Mouse (Mus musculus): Measurements from ENCODE around the gene Ccdc194. TPM values are rescaled to one million over a fixed set of nuclear protein-coding genes. Genes with fewer than 3 reads are reported as not detected.
A peak's percentile ranks its signal among the peaks of the same experiment; 100 is the strongest.

Ccdc194 gene
- polyA plus RNA-seq, 1 experiment from 2014 or later, result 0.08 TPM

GRCm38 (mm10) chr8:71513018-71513754, 12.3 kb downstream of the Ccdc194 start:
- no peak for TF ChIP-seq CTCF (IDR thresholded peaks at IDR 0.05)
- in situ Hi-C loops (cut with MboI; ENCODE audit: low pct_unique_long_range_greater_than_20kb), result no loop called here
- ATAC-seq (no peak), DNase-seq (ENCODE audit: low read depth, low spot score) (no peak)
- CTCF ChIA-PET, result no interaction called here
- H3K27me3 ChIP-seq, result peaks cover 16% of the 10 kb centered on the region
- POLR2A ChIA-PET, result no interaction called here

- POLR2A ChIA-PET, result interaction anchor here (0.7 kb wide), 1 partner anchor 58 kb away, joined by 3 read pairs; no protein-coding TSS in a partner anchor
- CTCF ChIA-PET, result interaction anchor here (1.1 kb wide), 1 partner anchor 15 kb away, joined by 3 read pairs; no protein-coding TSS in a partner anchor
- ATAC-seq (no peak), DNase-seq (ENCODE audit: low read depth, low spot score) (no peak)
- no peak for TF ChIP-seq CTCF (IDR thresholded peaks at IDR 0.05)
- H3K27me3 ChIP-seq, result peaks cover 24% of the 10 kb centered on the region
- in situ Hi-C loops (cut with MboI; ENCODE audit: low pct_unique_long_range_greater_than_20kb), result no loop called here
Measured at GRCm38 (mm10) chr8:71511644-71512043, 13.9 kb downstream of the Ccdc194 start, which contains the start of gene Plvap. TSS of gene Plvap (minus strand) at chr8:71511752.

- DNase-seq (ENCODE audit: low read depth, low spot score), result no peak
- ChIA-PET POLR2A (interaction anchor here (0.5 to 0.8 kb wide), 2 partner anchors 45 to 97 kb away, joined by 3 to 4 read pairs; partner anchors contain the start of gene Mrpl34), CTCF (interaction anchor here (0.9 to 4.0 kb wide), 4 partner anchors 9 to 13 kb away, joined by 3 to 22 read pairs (median 9); no protein-coding TSS in a partner anchor)
- ATAC-seq, result no peak
- no peak for TF ChIP-seq CTCF (IDR thresholded peaks at IDR 0.05)
- in situ Hi-C loops (cut with MboI; ENCODE audit: low pct_unique_long_range_greater_than_20kb), result no loop called here
- H3K27me3 ChIP-seq, result peaks cover 24% of the 10 kb centered on the region
Measured at GRCm38 (mm10) chr8:71509316-71509715, 16.2 kb downstream of the Ccdc194 start.

DNA sequence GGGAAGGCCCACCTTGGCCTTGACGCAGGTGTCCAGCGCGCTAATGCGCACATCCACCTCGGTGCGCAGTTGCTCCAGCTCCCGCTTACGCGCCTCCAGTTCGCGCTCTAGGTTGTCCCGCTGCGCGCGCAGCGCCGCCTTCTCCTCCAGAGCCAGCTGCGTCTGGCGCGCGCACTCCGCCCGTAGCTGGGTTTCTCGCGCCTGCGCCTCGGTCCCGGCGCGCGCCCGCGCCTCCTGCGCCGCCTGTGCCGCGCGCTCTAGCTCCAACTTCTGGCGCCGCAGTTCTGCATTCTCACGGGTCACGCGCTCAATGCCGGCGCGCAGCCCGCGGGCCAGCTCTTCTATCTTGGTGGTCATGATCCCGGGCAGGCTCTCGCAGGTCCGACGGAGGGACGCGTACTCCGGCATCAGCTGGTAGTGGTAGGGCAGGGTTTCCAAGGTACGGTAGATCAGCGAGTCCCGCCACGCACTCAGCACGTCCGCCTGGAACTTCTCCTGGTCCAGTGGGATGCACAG, 17.9 kb downstream of the Ccdc194 start:
- DNase-seq (ENCODE audit: low read depth, low spot score), result no peak
- H3K27me3 ChIP-seq, result peaks cover 24% of the 10 kb centered on the region
- TF ChIP-seq CTCF (IDR thresholded peaks at IDR 0.05), result no peak
- ChIA-PET CTCF (interaction anchor here (0.9 to 4.0 kb wide), 5 partner anchors 9 to 30 kb away, joined by 4 to 22 read pairs (median 9); no protein-coding TSS in a partner anchor), POLR2A (interaction anchor here (0.8 kb wide), 1 partner anchor 22 kb away, joined by 3 read pairs; no protein-coding TSS in a partner anchor)
- peak; percentile 17 for ATAC-seq
- in situ Hi-C loops (cut with MboI; ENCODE audit: low pct_unique_long_range_greater_than_20kb), result no loop called here

GRCm38 (mm10) chr8:71505979-71506378, 19.5 kb downstream of the Ccdc194 start:
- no peak for TF ChIP-seq CTCF (IDR thresholded peaks at IDR 0.05)
- in situ Hi-C loops (cut with MboI; ENCODE audit: low pct_unique_long_range_greater_than_20kb), result no loop called here
- DNase-seq (ENCODE audit: low read depth, low spot score), result no peak
- peaks cover 16% of the 10 kb centered on the region for H3K27me3 ChIP-seq
- POLR2A ChIA-PET, result interaction anchor here (1.3 kb wide), 1 partner anchor 18 kb away, joined by 4 read pairs; the partner anchor contains the start of gene Gtpbp3
- ATAC-seq, result no peak
- CTCF ChIA-PET, result interaction anchor here (1.0 to 1.6 kb wide), 4 partner anchors 9 to 25 kb away, joined by 3 to 5 read pairs (median 4); no protein-coding TSS in a partner anchor

- H3K27me3 ChIP-seq, result peaks cover 12% of the 10 kb centered on the region
- no peak for DNase-seq (ENCODE audit: low read depth, low spot score)
- peak; percentile 56 for ATAC-seq
- ChIA-PET POLR2A (interaction anchor here (1.3 kb wide), 1 partner anchor 17 kb away, joined by 4 read pairs; the partner anchor contains the start of gene Gtpbp3), CTCF (interaction anchor here (1.1 to 1.6 kb wide), 3 partner anchors 9 to 26 kb away, joined by 3 to 4 read pairs (median 3); no protein-coding TSS in a partner anchor)
- no peak for TF ChIP-seq CTCF (IDR thresholded peaks at IDR 0.05)
- in situ Hi-C loops (cut with MboI; ENCODE audit: low pct_unique_long_range_greater_than_20kb), result no loop called here
Measured at GRCm38 (mm10) chr8:71505326-71505725, 20.2 kb downstream of the Ccdc194 start.

- ChIA-PET POLR2A (interaction anchor here (0.6 kb wide), 1 partner anchor 13 kb away, joined by 6 read pairs; no protein-coding TSS in a partner anchor), CTCF (no interaction called here)
- peaks cover 12% of the 10 kb centered on the region for H3K27me3 ChIP-seq
- DNase-seq (ENCODE audit: low read depth, low spot score) (no peak), ATAC-seq (no peak)
- TF ChIP-seq CTCF (IDR thresholded peaks at IDR 0.05), result no peak
- in situ Hi-C loops (cut with MboI; ENCODE audit: low pct_unique_long_range_greater_than_20kb), result no loop called here
Measured at GRCm38 (mm10) chr8:71504349-71504748, 21.2 kb downstream of the Ccdc194 start.

GRCm38 (mm10) chr8:71498816-71499690, 26.5 kb downstream of the Ccdc194 start:
- in situ Hi-C loops (cut with MboI; ENCODE audit: low pct_unique_long_range_greater_than_20kb), result no loop called here
- no peak for ATAC-seq
- DNase-seq (ENCODE audit: low read depth, low spot score), result no peak
- ChIA-PET POLR2A (no interaction called here), CTCF (interaction anchor here (0.9 to 1.9 kb wide), 3 partner anchors 10 to 57 kb away, joined by 3 to 8 read pairs (median 7); no protein-coding TSS in a partner anchor)
- TF ChIP-seq CTCF (IDR thresholded peaks at IDR 0.05), result no peak
- H3K27me3 ChIP-seq, result no peaks in the 10 kb centered on the region

GRCm38 (mm10) chr8:71497881-71498501, 27.5 kb downstream of the Ccdc194 start:
- ATAC-seq, result no peak
- ChIA-PET POLR2A (no interaction called here), CTCF (interaction anchor here (1.5 to 3.5 kb wide), 3 partner anchors 11 to 21 kb away, joined by 7 to 23 read pairs (median 8); no protein-coding TSS in a partner anchor)
- in situ Hi-C loops (cut with MboI; ENCODE audit: low pct_unique_long_range_greater_than_20kb), result no loop called here
- no peak for DNase-seq (ENCODE audit: low read depth, low spot score)
- no peaks in the 10 kb centered on the region for H3K27me3 ChIP-seq
- TF ChIP-seq CTCF (IDR thresholded peaks at IDR 0.05), result no peak

All from Patski (cell line).